Mouse (Mus musculus) spleen, postnatal 10 days (tissue): ENCODE measurements around the gene Mgat5.

Experiments used
- DNase-seq, 2 experiments: peaks; one replicate each; pipeline ENCODE4 v3.0.0; 2021 to 2022; ENCODE audit warnings: low spot score in 2 of 2

Gene Mgat5

GRCm38 (mm10) chr1:127434829-127435228 is 230.0 kb downstream of the Mgat5 start:
- DNase-seq, result no peak

GRCm38 (mm10) chr1:127437091-127437490 is 232.3 kb downstream of the Mgat5 start:
- DNase-seq, result no peak

GRCm38 (mm10) chr1:127439452-127439891 is 234.7 kb downstream of the Mgat5 start:
- DNase-seq, result no peak

GRCm38 (mm10) chr1:127441007-127441406 is 236.2 kb downstream of the Mgat5 start:
- DNase-seq, result no peak

GRCm38 (mm10) chr1:127441736-127442135 is 236.9 kb downstream of the Mgat5 start:
- DNase-seq, result no peak

- DNase-seq, result no peak
Measured at GRCm38 (mm10) chr1:127442880-127443877, 238.4 kb downstream of the Mgat5 start.

- no peak for DNase-seq
Measured at GRCm38 (mm10) chr1:127444836-127445485, 240.1 kb downstream of the Mgat5 start.

GRCm38 (mm10) chr1:127453397-127453796 is 248.6 kb downstream of the Mgat5 start:
- DNase-seq, result no peak

- DNase-seq, result peak; percentile 18 to 52
Measured at GRCm38 (mm10) chr1:127459015-127459451, 254.2 kb downstream of the Mgat5 start.

- DNase-seq, result no peak
Measured at GRCm38 (mm10) chr1:127459576-127459975, 254.8 kb downstream of the Mgat5 start.

GRCm38 (mm10) chr1:127461017-127461416 is 256.2 kb downstream of the Mgat5 start:
- no peak for DNase-seq

- DNase-seq, result no peak
Measured at GRCm38 (mm10) chr1:127464041-127464440, 259.2 kb downstream of the Mgat5 start.

- no peak for DNase-seq
Measured at GRCm38 (mm10) chr1:127465292-127465691, 260.5 kb downstream of the Mgat5 start.

GRCm38 (mm10) chr1:127467238-127467637 is 262.4 kb downstream of the Mgat5 start:
- no peak for DNase-seq

- no peak for DNase-seq
Measured at GRCm38 (mm10) chr1:127470175-127470574, 265.4 kb downstream of the Mgat5 start.

GRCm38 (mm10) chr1:127475756-127476155 is 270.9 kb downstream of the Mgat5 start:
- no peak for DNase-seq

- DNase-seq, result no peak
Measured at GRCm38 (mm10) chr1:127482911-127483310, 278.1 kb downstream of the Mgat5 start.

GRCm38 (mm10) chr1:127484188-127484587 is 279.4 kb downstream of the Mgat5 start:
- no peak for DNase-seq

GRCm38 (mm10) chr1:127484826-127485225 is 280.0 kb downstream of the Mgat5 start:
- peak; percentile 47 to 82 for DNase-seq

- peak in 1 of 2 experiments; percentile 70 for DNase-seq
Measured at GRCm38 (mm10) chr1:127487161-127487560, 282.3 kb downstream of the Mgat5 start.

GRCm38 (mm10) chr1:127496737-127497543 is 292.1 kb downstream of the Mgat5 start:
- peak in 1 of 2 experiments; percentile 59 for DNase-seq

GRCm38 (mm10) chr1:127498746-127499145 is 293.9 kb downstream of the Mgat5 start:
- DNase-seq, result no peak
